Mouse (Mus musculus) E14TG2a.4 (cell line): ENCODE results near the gene Brpf3.

Source experiments
- CTCF ChIP-seq: conservative IDR thresholded peaks from 2 replicates; pipeline ENCODE4 v1.5.1; 2014; ENCODE audit warnings: low read length
- NANOG ChIP-seq: IDR thresholded peaks from 2 replicates; pipeline ENCODE4 v1.6.1; 2014; ENCODE audit warnings: borderline replicate concordance, low read length, mixed read lengths
- POU5F1 ChIP-seq: IDR thresholded peaks from 2 replicates; pipeline ENCODE4 v1.6.1; 2014; ENCODE audit warnings: low read length, borderline replicate concordance

- no peak for TF ChIP-seq CTCF
- no peak for TF ChIP-seq NANOG
- no peak for TF ChIP-seq POU5F1
These were observed 49.6 kb downstream of the Brpf3 start for GRCm38 (mm10) chr17:28850511-28850910.
